Comparison of ENCODE assay signal across 9 mouse cellular contexts in genomic region chr11:59183821-59184220, GRCm38 (mm10). TPM values are rescaled to one million over a fixed set of nuclear protein-coding genes. Genes with fewer than 3 reads are reported as not detected.
A peak's percentile ranks its signal among the peaks of the same experiment; 100 is the strongest.
DNase-seq lines count a peak whose midpoint lies in the region; ATAC-seq and TF ChIP-seq lines count a peak whose summit lies in the region.
"Had no signal": no experiment of that assay in that cellular context is flagged by ENCODE, and none has a peak within 500 bp of the region (broad histone marks: within the 10 kb centered on the region; RNA-seq: fewer than 3 reads in every experiment).

No protein-coding gene starts in this region.

- TF ChIP-seq POLR2A in embryonic fibroblast, embryonic 13.5 days (IDR thresholded peaks at IDR 0.05; ENCODE audit: low read depth, low read length), result no peak

- no peak overlapping the region for H3K9ac ChIP-seq in kidney, embryonic 14.5 days (ENCODE audit: low read depth, low read length)

- no peak overlapping the region for H3K4me3 ChIP-seq in kidney, embryonic 14.5 days (ENCODE audit: low read length)
- H3K4me3 ChIP-seq in embryonic fibroblast, embryonic 13.5 days (ENCODE audit: insufficient read depth, low read length), result no peak overlapping the region
- H3K4me3 ChIP-seq: megakaryocyte, embryonic 14.5 days had no signal

- TF ChIP-seq CTCF in Patski (IDR thresholded peaks at IDR 0.05), result no peak
- TF ChIP-seq CTCF in embryonic fibroblast, embryonic 13.5 days (IDR thresholded peaks at IDR 0.05; ENCODE audit: borderline replicate concordance, insufficient read depth, low read length), result peak; percentile 77; the same call in 1 of the 2 replicates

- WGBS in kidney, embryonic 14.5 days, result 46% methylated on average over 3 of the region's 3 CpGs

- H3K36me3 ChIP-seq in kidney, embryonic 14.5 days (ENCODE audit: control insufficient read depth, insufficient read depth, low read length), result peaks cover 22% of the 10 kb centered on the region

- POLR2A ChIA-PET in Patski (lab: Charles Lee), result interaction anchor here (1.3 kb wide), 1 partner anchor 10 kb away, joined by 3 read pairs; no protein-coding TSS in a partner anchor

- in situ Hi-C loops in Patski (cut with MboI; ENCODE audit: low pct_unique_long_range_greater_than_20kb), result loop anchor here (5.0 kb wide), 1 partner anchor 82 kb away; no protein-coding TSS in a partner anchor

- CTCF ChIA-PET in Patski (lab: Charles Lee), result interaction anchor here (1.2 to 1.9 kb wide), 4 partner anchors 10 to 32 kb away, joined by 3 to 8 read pairs (median 4); no protein-coding TSS in a partner anchor

- 0 out of 2 replicates have a peak, but pooled peaks cover 5% of the 10 kb centered on the region for H3K4me1 ChIP-seq in kidney, embryonic 14.5 days (ENCODE audit: control insufficient read depth, insufficient read depth, low read length)
- H3K4me1 ChIP-seq in embryonic fibroblast, embryonic 13.5 days (ENCODE audit: control insufficient read depth, insufficient read depth, low read length), result peaks cover 4% of the 10 kb centered on the region; the same call in 1 of the 2 replicates

- H3K9me3 ChIP-seq in kidney, embryonic 14.5 days (ENCODE audit: control insufficient read depth, low read length), result no peaks in the 10 kb centered on the region
- H3K9me3 ChIP-seq: megakaryocyte, embryonic 14.5 days had no signal

- no peak overlapping the region for H3K27ac ChIP-seq in kidney, embryonic 14.5 days (ENCODE audit: low read depth, low read length)
- no peak overlapping the region for H3K27ac ChIP-seq in embryonic fibroblast, embryonic 13.5 days (ENCODE audit: insufficient read depth, low read length)

- H3K4me2 ChIP-seq in kidney, embryonic 14.5 days (replicated peaks; ENCODE audit: low read depth, low read length), result no peak overlapping the region

- ATAC-seq in kidney, embryonic 14.5 days (ENCODE audit: low FRiP score, low TSS enrichment), result no peak
- peak; percentile 78 for ATAC-seq in Patski
- peak; percentile 87 for ATAC-seq in megakaryocyte-erythroid progenitor cell, adult 5-6 weeks (replicated peaks; ENCODE audit: low FRiP score, low TSS enrichment, poor library complexity, severe bottlenecking)

- intact Hi-C loops in heart, postnatal 36 days (cut with DNase I), result loop anchor here (2.0 kb wide), 1 partner anchor 85 kb away; no protein-coding TSS in a partner anchor

- DNase-seq in kidney, adult 11 months, result peak; percentile 59
- DNase-seq in Patski (ENCODE audit: low read depth, low spot score), result no peak
- DNase-seq in heart, postnatal 36 days, result peak; percentile 63 to 66
- DNase-seq in layer of hippocampus, adult 9-10 months (ENCODE audit: low spot score), result peak; percentile 40
- DNase-seq in telencephalon, adult 2 months (ENCODE audit: low read depth, low spot score), result peak; percentile 35

- H3K27me3 ChIP-seq in kidney, embryonic 14.5 days (ENCODE audit: control insufficient read depth, insufficient read depth, low read length), result peaks cover 9% of the 10 kb centered on the region
- no peaks in the 10 kb centered on the region for H3K27me3 ChIP-seq in Patski

RNA-seq across cellular contexts. Expression of gene Gjc2, which starts 0.8 kb away (rescaled TPM):
- polyA plus RNA-seq in kidney, embryonic 14.5 days (2014; fragmentation: Nextera tagmentation; extraction: Ambion mirVana), result 0.11 and 0.28 TPM in 2 replicates
- polyA plus RNA-seq in Patski (2021), result 0.13 TPM
- polyA plus RNA-seq in embryonic fibroblast, embryonic 13.5 days (2011; ENCODE audit: insufficient read length, low read depth, missing spikeins), result 0.25 and 0.30 TPM in 2 replicates
- total RNA-seq in heart, postnatal 36 days (2021), result 1 to 10 TPM in 1 of 2 experiments, under 1 TPM in 1; 0.97 to 1.0 TPM
- total RNA-seq in megakaryocyte-erythroid progenitor cell, adult 5-6 weeks (2014; fragmentation: Nextera tagmentation), result 0.55 TPM in 1 of 2 replicates, not detected in the other
- not detected in 2 replicates for total RNA-seq in megakaryocyte-erythroid progenitor cell, adult 5-6 weeks (2017)

RNA-seq across cellular contexts. Expression of gene Guk1, which starts 8.2 kb away (rescaled TPM):
- polyA plus RNA-seq in kidney, embryonic 14.5 days (2014; fragmentation: Nextera tagmentation; extraction: Ambion mirVana), result 132 and 149 TPM in 2 replicates
- polyA plus RNA-seq in Patski (2021), result 78.7 TPM
- 43.1 and 46.4 TPM in 2 replicates for polyA plus RNA-seq in embryonic fibroblast, embryonic 13.5 days (2011; ENCODE audit: insufficient read length, low read depth, missing spikeins)
- 100 to 1,000 TPM in 1 of 2 experiments, 10 to 100 TPM in 1; 88.3 to 117 TPM for total RNA-seq in heart, postnatal 36 days (2021)
- 72.9 and 91.5 TPM in 2 replicates for total RNA-seq in megakaryocyte-erythroid progenitor cell, adult 5-6 weeks (2014; fragmentation: Nextera tagmentation)
- total RNA-seq in megakaryocyte-erythroid progenitor cell, adult 5-6 weeks (2017), result 52.0 and 72.3 TPM in 2 replicates

RNA-seq across cellular contexts. Expression of gene Mrpl55, which starts 18.5 kb away (rescaled TPM):
- 113 and 128 TPM in 2 replicates for polyA plus RNA-seq in kidney, embryonic 14.5 days (2014; fragmentation: Nextera tagmentation; extraction: Ambion mirVana)
- 48.6 TPM for polyA plus RNA-seq in Patski (2021)
- 28.3 and 32.5 TPM in 2 replicates for polyA plus RNA-seq in embryonic fibroblast, embryonic 13.5 days (2011; ENCODE audit: insufficient read length, low read depth, missing spikeins)
- total RNA-seq in heart, postnatal 36 days (2021), result 100 to 1,000 TPM; 110 to 125 TPM
- total RNA-seq in megakaryocyte-erythroid progenitor cell, adult 5-6 weeks (2014; fragmentation: Nextera tagmentation), result 49.2 and 76.8 TPM in 2 replicates
- 57.4 and 106 TPM in 2 replicates for total RNA-seq in megakaryocyte-erythroid progenitor cell, adult 5-6 weeks (2017)

RNA-seq across cellular contexts. Expression of gene Iba57, which starts 20.3 kb away (rescaled TPM):
- 2.3 and 3.6 TPM in 2 replicates for polyA plus RNA-seq in kidney, embryonic 14.5 days (2014; fragmentation: Nextera tagmentation; extraction: Ambion mirVana)
- polyA plus RNA-seq in Patski (2021), result 6.8 TPM
- polyA plus RNA-seq in embryonic fibroblast, embryonic 13.5 days (2011; ENCODE audit: insufficient read length, low read depth, missing spikeins), result 2.1 and 2.4 TPM in 2 replicates
- total RNA-seq in heart, postnatal 36 days (2021), result 10 to 100 TPM; 20.4 to 20.5 TPM
- total RNA-seq in megakaryocyte-erythroid progenitor cell, adult 5-6 weeks (2014; fragmentation: Nextera tagmentation), result 14.3 and 26.1 TPM in 2 replicates
- 11.2 and 11.9 TPM in 2 replicates for total RNA-seq in megakaryocyte-erythroid progenitor cell, adult 5-6 weeks (2017)

RNA-seq across cellular contexts. Expression of gene 2310033P09Rik, which starts 24.3 kb away (rescaled TPM):
- polyA plus RNA-seq in kidney, embryonic 14.5 days (2014; fragmentation: Nextera tagmentation; extraction: Ambion mirVana), result 36.9 and 41.8 TPM in 2 replicates
- 24.6 TPM for polyA plus RNA-seq in Patski (2021)
- polyA plus RNA-seq in embryonic fibroblast, embryonic 13.5 days (2011; ENCODE audit: insufficient read length, low read depth, missing spikeins), result 7.2 and 7.7 TPM in 2 replicates
- 1 to 10 TPM; 9.2 to 9.5 TPM for total RNA-seq in heart, postnatal 36 days (2021)
- 16.6 and 36.0 TPM in 2 replicates for total RNA-seq in megakaryocyte-erythroid progenitor cell, adult 5-6 weeks (2014; fragmentation: Nextera tagmentation)
- 15.4 and 17.6 TPM in 2 replicates for total RNA-seq in megakaryocyte-erythroid progenitor cell, adult 5-6 weeks (2017)
